Mouse (Mus musculus) liver, adult 2 months (tissue): Measurements from ENCODE around the gene Igsf9b. TPM values are rescaled to one million over a fixed set of nuclear protein-coding genes. Genes with fewer than 3 reads are reported as not detected.
A peak's percentile ranks its signal among the peaks of the same experiment; 100 is the strongest.

ENCODE experiments used
- DNase-seq: peaks from one replicate; pipeline ENCODE4 v3.0.0-alpha.2; 2011; ENCODE audit warnings: low read depth, low spot score; ENCODE audit errors: extremely low read depth
- H3K27ac ChIP-seq: fragments of 200-500 bp; replicated peaks from 2 replicates; pipeline ENCODE4 v1.5.1; 2012; ENCODE audit warnings: low read depth, mild to moderate bottlenecking, control low read depth, inconsistent platforms, low read length; ENCODE audit not compliant: insufficient read depth
- H3K27me3 ChIP-seq: fragments of 200-500 bp; 2 replicates; pipeline ENCODE4 v1.6.1; 2012; ENCODE audit warnings: mild to moderate bottlenecking, moderate library complexity, low read length, inconsistent platforms; ENCODE audit not compliant: control insufficient read depth, insufficient read depth
- H3K36me3 ChIP-seq: fragments of 200-500 bp; 2 replicates; pipeline ENCODE4 v1.6.1; 2012; ENCODE audit warnings: low read length, inconsistent platforms; ENCODE audit not compliant: control insufficient read depth, insufficient read depth
- H3K4me1 ChIP-seq: fragments of 200-500 bp; 2 replicates; pipeline ENCODE4 v1.6.1; 2011; ENCODE audit warnings: low read length; ENCODE audit not compliant: control insufficient read depth, insufficient read depth
- H3K4me3 ChIP-seq: fragments of 200-500 bp; 2 replicates; pipeline ENCODE4 v1.5.1; 2011; ENCODE audit warnings: low read depth, mild to moderate bottlenecking, control low read depth, low read length, moderate library complexity; ENCODE audit not compliant: insufficient read depth
- H3K79me2 ChIP-seq: fragments of 200-500 bp; 2 replicates; pipeline ENCODE4 v1.6.1; 2012; ENCODE audit warnings: inconsistent platforms, mild to moderate bottlenecking, low read length, moderate library complexity; ENCODE audit not compliant: control insufficient read depth, insufficient read depth
- H3K9ac ChIP-seq: fragments of 200-500 bp; 2 replicates; pipeline ENCODE4 v1.6.1; 2012; ENCODE audit warnings: low read depth, mild to moderate bottlenecking, control low read depth, inconsistent platforms, low read length
- CTCF ChIP-seq: fragments of 200-500 bp; IDR thresholded peaks from 2 replicates; pipeline ENCODE4 v1.5.1; 2011; ENCODE audit warnings: low read depth, low read length, control low read depth
- POLR2A ChIP-seq: fragments of 200-500 bp; IDR thresholded peaks from 2 replicates; pipeline ENCODE4 v1.6.1; 2011; ENCODE audit warnings: low read length, control low read depth; ENCODE audit not compliant: insufficient read depth; ENCODE audit errors: extremely low read depth
- WGBS: fragments of 180-500 bp; shearing (Covaris S2); methylation state at CpG from one replicate; pipeline ENCODE4 v1.1.7; 2018; 5-methylcytosine and 5-hydroxymethylcytosine counted together
- polyA plus RNA-seq: library from polyadenylated mRNA; depleted of rRNA; stranded (reverse); fragments of >200 nt; gene quantifications from 2 replicates; pipeline ENCODE4 v1.2.3, GENCODE M21; 2012
- total RNA-seq: library from RNA; depleted of rRNA; stranded (reverse); fragments of >200 nt; gene quantifications from 2 replicates; pipeline ENCODE4 v1.2.3, GENCODE M21; 2014

The Igsf9b gene
- total and polyA plus RNA-seq, 2 experiments: under 0.01 TPM; not detected in 1

DNA sequence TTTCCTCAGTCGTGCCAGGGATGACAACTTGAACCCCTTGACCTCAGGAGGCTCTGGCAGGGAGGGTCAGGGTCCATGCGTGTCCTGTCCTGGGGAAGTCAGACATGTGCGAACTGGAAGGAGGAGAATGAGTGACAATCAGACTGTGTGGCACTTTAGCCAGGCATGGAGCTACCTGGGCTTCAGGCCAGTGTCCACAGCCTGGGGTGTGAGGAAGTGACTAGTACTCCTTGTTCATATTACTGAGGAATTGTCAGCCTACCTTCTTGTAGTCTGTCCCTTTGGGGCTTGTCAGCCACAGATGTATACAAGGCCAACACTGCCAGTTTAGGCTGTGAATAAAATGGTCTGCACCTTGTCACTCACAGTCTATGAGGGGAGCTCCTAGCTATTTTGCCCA, 24.4 kb downstream of the Igsf9b start:
- Histone ChIP-seq H3K36me3 (no peaks in the 10 kb centered on the region), H3K27me3 (no peaks in the 10 kb centered on the region), H3K9ac (no peak overlapping the region), H3K27ac (no peak overlapping the region), H3K4me1 (no peaks in the 10 kb centered on the region), H3K4me3 (no peak overlapping the region), H3K79me2 (no peaks in the 10 kb centered on the region)
- TF ChIP-seq POLR2A (no peak), CTCF (no peak)
- no peak for DNase-seq
- WGBS: 71% methylated on average over 3 of the region's 3 CpGs

DNA sequence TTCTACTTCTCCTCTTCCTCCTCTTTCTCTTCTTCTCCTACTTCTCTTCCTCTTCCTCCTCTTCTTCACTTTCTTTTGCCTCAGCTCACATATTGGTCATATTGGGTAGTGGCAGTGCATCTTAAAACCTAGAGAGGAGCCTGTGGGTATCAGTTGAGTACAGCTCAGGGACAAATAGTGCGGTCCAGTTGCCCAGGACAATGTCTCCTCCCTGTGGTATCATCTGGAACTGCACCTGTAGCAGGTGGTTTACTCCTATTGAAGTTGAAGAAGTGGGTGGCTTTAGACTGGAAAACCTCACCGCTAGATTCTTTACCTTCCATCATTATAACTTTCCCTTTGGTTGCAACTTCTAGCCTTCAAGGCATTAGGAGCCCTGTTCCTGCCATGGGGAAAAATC, 26.9 kb downstream of the Igsf9b start:
- no peak overlapping the region for H3K9ac ChIP-seq
- peak; percentile 63; the same call in 1 of the 2 replicates for TF ChIP-seq CTCF
- no peak for TF ChIP-seq POLR2A
- no peaks in the 10 kb centered on the region for H3K27me3 ChIP-seq
- WGBS: 30% methylated on average over 2 of the region's 2 CpGs
- H3K4me3 ChIP-seq: no peak overlapping the region
- no peak overlapping the region for H3K27ac ChIP-seq
- H3K79me2 ChIP-seq: no peaks in the 10 kb centered on the region
- DNase-seq: peak; percentile 25
- H3K4me1 ChIP-seq: no peaks in the 10 kb centered on the region
- no peaks in the 10 kb centered on the region for H3K36me3 ChIP-seq

DNA sequence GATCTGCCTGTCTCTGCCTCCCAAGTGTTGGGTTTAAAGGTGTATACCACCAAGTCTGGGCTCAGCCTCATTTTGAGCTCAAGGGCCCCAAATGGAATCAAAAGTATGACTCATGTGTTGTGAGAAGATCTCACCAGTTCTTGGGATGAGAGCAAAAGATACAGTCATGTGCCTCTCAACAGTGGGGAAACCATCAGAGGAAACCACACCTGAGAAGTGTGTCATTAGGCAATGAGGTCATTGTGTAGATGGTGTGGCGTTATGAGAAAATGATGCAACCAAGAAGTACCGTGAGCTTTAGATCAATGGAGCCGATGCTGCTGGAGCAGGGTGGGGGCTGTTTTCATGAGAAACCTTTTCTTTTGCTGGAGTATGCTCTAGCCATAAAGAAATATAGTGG, 28.6 kb downstream of the Igsf9b start:
- Histone ChIP-seq H3K27ac (no peak overlapping the region), H3K27me3 (no peaks in the 10 kb centered on the region), H3K9ac (no peak overlapping the region), H3K4me3 (no peak overlapping the region), H3K4me1 (no peaks in the 10 kb centered on the region), H3K79me2 (no peaks in the 10 kb centered on the region), H3K36me3 (no peaks in the 10 kb centered on the region)
- TF ChIP-seq POLR2A: no peak
- no peak for TF ChIP-seq CTCF
- no peak for DNase-seq
- WGBS: 84% methylated on average over 3 of the region's 3 CpGs

DNA sequence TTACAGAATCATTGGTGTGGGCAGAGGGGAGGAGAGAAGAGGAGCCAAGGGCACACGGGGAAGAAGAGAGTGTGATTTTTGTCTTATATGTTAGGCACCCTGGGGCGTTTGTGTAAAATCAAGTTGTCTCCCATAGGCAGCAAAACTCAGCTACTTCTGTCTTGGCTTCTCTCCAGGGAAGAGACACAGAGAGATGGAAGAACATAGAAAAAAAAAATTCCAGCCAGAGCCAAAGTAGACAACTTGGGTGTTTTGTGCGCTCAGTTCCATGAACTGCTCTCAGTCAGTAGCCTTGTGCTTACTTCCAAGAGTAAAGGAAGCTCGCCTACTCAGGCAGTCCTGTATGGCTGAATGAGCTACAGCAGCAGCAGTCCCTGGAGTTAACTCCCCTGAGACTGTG, 31.4 kb downstream of the Igsf9b start:
- H3K79me2 ChIP-seq: no peaks in the 10 kb centered on the region
- no peak overlapping the region for H3K9ac ChIP-seq
- no peak overlapping the region for H3K27ac ChIP-seq
- no peak for DNase-seq
- no peaks in the 10 kb centered on the region for H3K4me1 ChIP-seq
- WGBS: 78% methylated on average over 4 of the region's 4 CpGs
- H3K27me3 ChIP-seq: no peaks in the 10 kb centered on the region
- no peak overlapping the region for H3K4me3 ChIP-seq
- TF ChIP-seq CTCF: no peak
- no peak for TF ChIP-seq POLR2A
- H3K36me3 ChIP-seq: no peaks in the 10 kb centered on the region

DNA sequence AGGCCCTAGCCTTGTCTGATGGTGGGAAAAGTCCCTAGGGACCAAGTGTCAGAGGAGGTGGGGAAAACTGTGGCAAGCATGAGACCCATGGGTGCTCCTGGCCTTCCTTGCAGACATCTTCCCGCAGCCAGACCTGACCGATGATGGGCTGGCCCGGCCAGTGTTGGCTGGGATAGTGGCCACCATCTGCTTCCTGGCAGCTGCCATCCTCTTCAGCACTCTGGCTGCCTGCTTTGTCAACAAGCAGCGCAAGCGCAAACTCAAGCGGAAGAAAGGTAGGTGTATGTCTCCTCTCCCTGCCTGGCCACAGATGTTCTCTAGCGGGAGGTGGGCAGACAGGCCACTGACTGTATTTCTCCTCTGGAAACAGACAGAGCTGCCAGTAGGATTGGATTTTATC, 32.5 kb downstream of the Igsf9b start:
- no peak for DNase-seq
- Histone ChIP-seq H3K36me3 (no peaks in the 10 kb centered on the region), H3K4me3 (no peak overlapping the region), H3K27ac (no peak overlapping the region), H3K4me1 (no peaks in the 10 kb centered on the region), H3K79me2 (no peaks in the 10 kb centered on the region), H3K27me3 (no peaks in the 10 kb centered on the region), H3K9ac (no peak overlapping the region)
- TF ChIP-seq POLR2A: no peak
- no peak for TF ChIP-seq CTCF
- WGBS: 89% methylated on average over 7 of the region's 7 CpGs

DNA sequence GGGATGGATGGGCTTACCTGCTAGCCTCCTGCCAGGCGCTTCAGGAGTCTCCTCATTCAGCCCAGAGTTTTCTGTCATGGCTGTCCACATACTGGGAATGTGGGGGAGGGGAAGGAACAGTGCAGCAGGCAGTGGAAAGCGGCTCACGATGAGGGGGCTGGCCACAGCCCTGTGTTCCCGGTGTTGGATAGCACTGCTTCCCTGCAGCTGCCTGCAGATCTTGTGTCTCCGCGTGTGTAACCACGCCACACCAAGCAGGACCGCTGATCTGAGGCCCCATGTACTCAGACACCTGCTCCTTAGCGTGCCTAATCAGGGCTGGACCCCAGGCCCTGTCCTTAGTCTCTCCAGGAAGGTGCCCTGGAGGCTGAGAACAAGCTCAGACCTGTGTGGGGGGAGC, 35.9 kb downstream of the Igsf9b start:
- H3K27ac ChIP-seq: no peak overlapping the region
- H3K79me2 ChIP-seq: no peaks in the 10 kb centered on the region
- no peaks in the 10 kb centered on the region for H3K4me1 ChIP-seq
- no peak for TF ChIP-seq POLR2A
- no peak for TF ChIP-seq CTCF
- no peak for DNase-seq
- no peaks in the 10 kb centered on the region for H3K36me3 ChIP-seq
- H3K27me3 ChIP-seq: no peaks in the 10 kb centered on the region
- no peak overlapping the region for H3K4me3 ChIP-seq
- H3K9ac ChIP-seq: no peak overlapping the region
- WGBS: 79% methylated on average over 9 of the region's 9 CpGs
